Mouse (Mus musculus) stomach, postnatal 0 days (tissue): ENCODE measurements at regions not wholly inside any gene's neighbourhood (a gene's known extent, or its start where the extent isn't known, plus 50 kb on each side); places are given as distances from the start of the nearest gene placed in this dataset.

Source experiments
- CTCF ChIP-seq: IDR thresholded peaks from 2 replicates; pipeline ENCODE4 v1.5.1; 2016; ENCODE audit warnings: antibody characterized with exemption, low read depth, mild to moderate bottlenecking, moderate library complexity
- EP300 ChIP-seq: optimal IDR thresholded peaks from 2 replicates; pipeline ENCODE3; 2016; ENCODE audit warnings: antibody characterized with exemption

DNA sequence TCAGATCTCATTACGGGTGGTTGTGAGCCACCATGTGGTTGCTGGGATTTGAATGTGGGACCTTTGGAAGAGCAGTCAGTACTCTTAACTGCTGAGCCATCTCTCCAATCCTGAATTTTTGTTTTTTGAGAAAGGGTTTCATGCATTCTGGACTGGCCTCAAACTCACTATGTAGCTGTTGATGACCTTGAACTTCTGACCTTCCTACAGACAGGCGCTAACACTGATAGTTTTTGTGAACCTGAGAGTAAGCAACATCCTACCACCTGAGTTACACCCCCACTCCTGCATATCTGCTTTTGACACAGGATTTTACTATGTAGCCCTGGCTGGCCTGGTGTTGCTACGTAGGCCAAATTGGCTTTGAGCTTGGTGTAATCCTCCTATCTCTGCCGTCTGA lies 308.8 kb upstream of the Klf3 start:
- TF ChIP-seq CTCF: no peak
- TF ChIP-seq EP300: no peak
